Mouse (Mus musculus): ENCODE measurements around the gene Gria4. TPM values are rescaled to one million over a fixed set of nuclear protein-coding genes. Genes with fewer than 3 reads are reported as not detected.
"Not testable (repeated sequence)": the region's sequence is repeated elsewhere in the genome, so short reads cannot be mapped to it uniquely, and the experiment has no call there.

Gene Gria4
- polyA plus RNA-seq (2015; fragmentation: Nextera tagmentation; extraction: Ambion mirVana) = 35.2 and 42.6 TPM in 2 replicates

DNA sequence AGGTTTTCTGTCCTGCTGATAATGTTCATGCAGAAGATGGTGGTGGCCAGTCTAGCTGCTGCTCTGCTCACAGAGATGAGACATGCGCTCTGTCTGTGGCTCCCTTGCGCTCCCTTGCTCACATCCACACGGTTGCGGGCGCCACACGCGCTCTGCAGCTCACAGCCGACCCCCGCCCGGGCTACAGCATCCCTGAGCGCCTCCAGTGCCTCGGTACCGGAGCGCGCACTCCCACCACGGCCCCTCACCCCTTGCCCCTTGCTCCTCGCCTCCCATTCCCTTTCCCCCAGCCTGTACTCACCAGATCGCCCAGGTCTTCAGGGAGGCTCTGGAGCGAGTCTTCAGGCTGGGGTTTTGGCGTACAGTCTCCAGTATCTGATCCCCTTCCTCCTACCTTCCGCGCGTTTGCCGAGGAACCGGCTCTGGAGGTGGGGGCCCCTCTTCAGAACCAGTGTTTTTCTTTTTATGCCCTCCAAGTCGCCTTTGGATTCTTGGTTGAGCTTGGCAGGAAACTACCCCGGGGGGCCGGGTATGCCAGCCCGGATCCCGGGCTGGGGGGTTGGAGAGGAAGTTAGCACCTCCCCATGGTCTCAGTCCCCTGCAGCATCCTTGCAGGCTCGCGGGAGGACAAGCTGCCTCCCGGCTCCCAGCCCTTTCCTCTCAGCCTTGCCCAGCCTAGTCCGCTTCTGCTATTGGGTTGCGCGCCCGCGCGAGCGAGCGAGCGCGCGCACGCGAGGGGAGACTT, at the start of gene Gria4:
Gria4 (minus strand) TSS at position 691 of the 745 bp plus-strand sequence.
- peak; percentile 95 for ATAC-seq

DNA sequence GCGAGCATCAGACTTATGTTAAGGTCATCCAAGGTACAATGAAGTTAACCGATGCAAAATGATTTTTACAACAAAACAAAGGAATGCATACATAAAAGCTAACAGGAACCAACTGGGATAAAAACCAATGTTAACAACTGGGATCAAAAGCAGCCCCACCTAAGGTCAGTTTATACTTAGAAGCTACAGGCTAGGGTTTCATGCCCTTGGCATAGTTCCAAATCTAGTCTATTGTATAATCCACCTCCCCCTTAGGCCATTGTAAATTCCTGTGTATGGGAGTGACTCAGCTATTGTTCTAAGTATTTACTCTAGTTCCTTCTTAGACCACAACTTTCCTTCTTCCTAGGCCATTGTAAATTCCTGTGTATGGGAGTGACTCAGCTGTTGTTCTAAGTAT, 14.9 kb upstream of the Gria4 start:
- H3K27me3 ChIP-seq (replicated peaks; ENCODE audit: control insufficient read depth, insufficient read depth, low read length); H3K27ac ChIP-seq (ENCODE audit: low read depth, low read length); H3K36me3 ChIP-seq (ENCODE audit: control insufficient read depth, insufficient read depth, low read length); ATAC-seq; H3K4me3 ChIP-seq (ENCODE audit: low read length); H3K4me1 ChIP-seq (ENCODE audit: control insufficient read depth, insufficient read depth, low read depth, low read length); H3K9ac ChIP-seq (ENCODE audit: low read depth, low read length); H3K4me2 ChIP-seq (ENCODE audit: low read length); H3K9me3 ChIP-seq (ENCODE audit: control insufficient read depth, low read length): not testable (repeated sequence)
- 91% methylated on average over 2 of the region's 2 CpGs for WGBS

More for the DNA sequence above, at the start of gene Gria4:
- Histone ChIP-seq H3K4me2 (ENCODE audit: low read length) (peak within 1 kb of the TSS; percentile 50), H3K27me3 (replicated peaks; ENCODE audit: control insufficient read depth, insufficient read depth, low read length) (no peaks in the 10 kb centered on the region), H3K9me3 (ENCODE audit: control insufficient read depth, low read length) (no peaks in the 10 kb centered on the region), H3K27ac (ENCODE audit: low read depth, low read length) (peak within 1 kb of the TSS; percentile 94), H3K36me3 (ENCODE audit: control insufficient read depth, insufficient read depth, low read length) (no peaks in the 10 kb centered on the region), H3K4me1 (ENCODE audit: control insufficient read depth, insufficient read depth, low read depth, low read length) (peaks cover 3% of the 10 kb centered on the region), H3K4me3 (ENCODE audit: low read length) (peak within 1 kb of the TSS; percentile 75), H3K9ac (ENCODE audit: low read depth, low read length) (peak within 1 kb of the TSS; percentile 84)
- under 1% methylated on average over 46 of the region's 46 CpGs for WGBS

DNA sequence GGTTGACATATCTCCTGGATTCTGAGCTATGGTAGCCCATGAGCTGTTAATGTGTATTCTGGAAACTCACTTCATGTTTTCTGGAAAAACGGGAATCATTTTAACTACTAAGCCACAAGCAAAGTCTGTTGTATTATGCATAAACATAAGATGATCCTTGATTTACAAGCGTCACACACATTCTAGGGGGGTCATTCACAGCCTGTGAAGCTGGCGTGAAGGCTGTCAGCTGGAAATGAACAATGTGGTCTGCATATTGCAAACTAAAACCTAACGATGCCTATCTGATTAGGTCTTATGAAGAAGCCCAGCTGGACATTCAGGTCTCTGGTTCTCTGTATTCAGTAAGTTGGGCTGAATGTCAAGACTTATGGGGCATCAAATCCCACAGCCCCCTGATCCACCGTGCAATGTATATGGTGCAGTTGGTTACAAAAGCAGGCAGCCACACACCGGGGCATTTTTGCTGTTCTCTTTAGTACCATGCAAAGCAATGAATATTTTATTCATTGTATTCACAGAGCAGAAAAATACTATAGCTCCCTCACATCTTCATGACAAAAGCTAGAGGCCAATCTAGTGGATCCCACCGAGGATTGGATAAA, 7.2 kb upstream of the Gria4 start:
- Histone ChIP-seq H3K4me2 (ENCODE audit: low read length) (no peak overlapping the region), H3K27me3 (replicated peaks; ENCODE audit: control insufficient read depth, insufficient read depth, low read length) (no peaks in the 10 kb centered on the region), H3K36me3 (ENCODE audit: control insufficient read depth, insufficient read depth, low read length) (no peaks in the 10 kb centered on the region), H3K4me1 (ENCODE audit: control insufficient read depth, insufficient read depth, low read depth, low read length) (no peaks in the 10 kb centered on the region), H3K27ac (ENCODE audit: low read depth, low read length) (no peak overlapping the region), H3K4me3 (ENCODE audit: low read length) (no peak overlapping the region), H3K9ac (ENCODE audit: low read depth, low read length) (no peak overlapping the region), H3K9me3 (ENCODE audit: control insufficient read depth, low read length) (no peaks in the 10 kb centered on the region)
- ATAC-seq = no peak
- WGBS = 35% methylated on average over 7 of the region's 7 CpGs

DNA sequence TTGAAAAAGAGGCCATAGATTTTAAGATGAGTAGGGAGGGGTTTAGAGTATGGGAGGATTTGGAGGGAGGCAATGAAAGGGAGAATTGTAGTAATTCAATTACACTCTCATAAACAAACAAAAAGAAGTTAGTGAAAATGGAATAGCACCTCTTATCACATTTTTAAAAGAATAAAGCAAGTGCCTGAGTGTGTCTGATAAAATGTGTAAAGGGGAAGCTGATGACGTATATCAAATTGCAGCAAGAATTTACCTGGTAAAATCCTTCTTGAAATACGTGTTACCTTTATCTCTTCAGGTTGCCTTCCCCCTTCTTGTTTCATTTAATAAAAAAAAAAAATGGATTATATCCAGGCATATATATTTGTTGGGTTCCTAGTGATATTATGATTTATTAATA, 1.4 kb upstream of the Gria4 start:
- 88% methylated on average over 2 of the region's 2 CpGs for WGBS
- no peak overlapping the region for H3K9ac ChIP-seq (ENCODE audit: low read depth, low read length)
- no peak overlapping the region for H3K27ac ChIP-seq (ENCODE audit: low read depth, low read length)
- no peaks in the 10 kb centered on the region for H3K27me3 ChIP-seq (replicated peaks; ENCODE audit: control insufficient read depth, insufficient read depth, low read length)
- no peak overlapping the region for H3K4me2 ChIP-seq (ENCODE audit: low read length)
- H3K36me3 ChIP-seq (ENCODE audit: control insufficient read depth, insufficient read depth, low read length) = no peaks in the 10 kb centered on the region
- ATAC-seq = no peak
- no peak overlapping the region for H3K4me3 ChIP-seq (ENCODE audit: low read length)
- peaks cover 3% of the 10 kb centered on the region for H3K4me1 ChIP-seq (ENCODE audit: control insufficient read depth, insufficient read depth, low read depth, low read length)
- no peaks in the 10 kb centered on the region for H3K9me3 ChIP-seq (ENCODE audit: control insufficient read depth, low read length)

DNA sequence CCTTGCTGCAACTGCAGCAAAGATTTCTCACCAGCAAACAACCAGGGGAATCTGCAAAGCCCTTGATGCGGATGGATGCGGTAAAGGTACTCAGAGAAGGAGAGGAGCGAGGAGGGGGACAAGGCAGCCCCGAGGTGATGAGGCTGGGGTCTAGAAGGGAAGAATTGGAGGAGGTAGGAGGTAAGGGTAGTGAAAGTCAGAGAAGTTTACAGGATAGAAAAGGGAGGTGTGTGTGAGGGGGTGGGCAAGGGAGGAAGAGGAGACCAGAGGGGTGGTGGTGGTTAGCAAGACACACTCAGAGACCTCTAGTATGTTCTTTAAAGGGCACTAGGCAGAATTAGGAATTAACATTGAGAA, 233 bp upstream of the Gria4 start:
- Histone ChIP-seq H3K4me1 (ENCODE audit: control insufficient read depth, insufficient read depth, low read depth, low read length) (peaks cover 3% of the 10 kb centered on the region), H3K36me3 (ENCODE audit: control insufficient read depth, insufficient read depth, low read length) (no peaks in the 10 kb centered on the region), H3K27me3 (replicated peaks; ENCODE audit: control insufficient read depth, insufficient read depth, low read length) (no peaks in the 10 kb centered on the region), H3K9me3 (ENCODE audit: control insufficient read depth, low read length) (no peaks in the 10 kb centered on the region), H3K4me2 (ENCODE audit: low read length) (peak overlapping the region; percentile 50), H3K27ac (ENCODE audit: low read depth, low read length) (peak overlapping the region; percentile 94), H3K9ac (ENCODE audit: low read depth, low read length) (peak overlapping the region; percentile 84), H3K4me3 (ENCODE audit: low read length) (peak overlapping the region; percentile 75)
- 2% methylated on average over 4 of the region's 4 CpGs for WGBS
- no peak for ATAC-seq

DNA sequence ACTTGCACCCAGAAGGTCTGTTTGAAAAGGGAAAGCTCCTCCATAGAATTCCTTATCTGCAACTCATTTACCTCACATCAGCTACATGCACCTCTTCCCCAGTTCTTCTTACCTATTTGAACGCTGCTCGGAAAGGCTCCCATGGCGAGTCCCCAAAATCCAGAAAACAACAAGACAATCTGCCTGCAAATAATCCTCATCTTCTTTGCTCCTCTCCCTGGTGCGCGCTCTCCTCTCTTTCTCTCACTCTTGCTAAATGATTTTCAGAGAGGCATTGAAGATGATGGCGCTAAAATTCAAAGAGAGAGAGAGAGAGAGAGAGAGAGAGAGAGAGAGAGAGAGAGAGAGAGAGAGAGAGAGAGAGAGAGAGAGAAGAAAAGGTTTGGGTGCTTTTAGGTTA, 959 bp downstream of the Gria4 start:
- Histone ChIP-seq H3K27me3 (replicated peaks; ENCODE audit: control insufficient read depth, insufficient read depth, low read length) (no peaks in the 10 kb centered on the region), H3K27ac (ENCODE audit: low read depth, low read length) (peak overlapping the region; percentile 94), H3K9me3 (ENCODE audit: control insufficient read depth, low read length) (no peaks in the 10 kb centered on the region), H3K4me1 (ENCODE audit: control insufficient read depth, insufficient read depth, low read depth, low read length) (peaks cover 3% of the 10 kb centered on the region), H3K4me3 (ENCODE audit: low read length) (peak overlapping the region; percentile 75), H3K9ac (ENCODE audit: low read depth, low read length) (peak overlapping the region; percentile 84), H3K36me3 (ENCODE audit: control insufficient read depth, insufficient read depth, low read length) (no peaks in the 10 kb centered on the region), H3K4me2 (ENCODE audit: low read length) (peak overlapping the region; percentile 50)
- WGBS = 1% methylated on average over 6 of the region's 6 CpGs
- peak; percentile 4; the same call in 1 of the 2 replicates for ATAC-seq

DNA sequence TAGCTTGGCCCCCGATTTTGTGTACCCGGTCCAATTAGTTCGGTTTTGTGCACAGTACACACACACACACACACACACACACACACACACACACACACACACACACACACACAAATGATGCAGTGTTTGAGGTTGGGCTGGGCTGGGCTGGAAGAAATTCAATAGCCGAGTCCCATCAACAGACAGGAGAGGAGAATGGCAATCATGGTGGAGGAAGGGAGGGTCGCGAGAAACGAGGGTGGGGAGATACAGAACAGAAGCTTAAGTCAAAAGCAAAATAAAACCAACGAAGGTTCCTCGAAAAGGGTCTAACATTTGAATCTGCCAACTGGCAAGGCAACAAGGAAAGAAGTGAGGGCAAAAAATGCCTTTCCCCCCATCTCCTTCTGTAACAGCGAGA, 1.6 kb downstream of the Gria4 start:
- no peaks in the 10 kb centered on the region for H3K36me3 ChIP-seq (ENCODE audit: control insufficient read depth, insufficient read depth, low read length)

DNA sequence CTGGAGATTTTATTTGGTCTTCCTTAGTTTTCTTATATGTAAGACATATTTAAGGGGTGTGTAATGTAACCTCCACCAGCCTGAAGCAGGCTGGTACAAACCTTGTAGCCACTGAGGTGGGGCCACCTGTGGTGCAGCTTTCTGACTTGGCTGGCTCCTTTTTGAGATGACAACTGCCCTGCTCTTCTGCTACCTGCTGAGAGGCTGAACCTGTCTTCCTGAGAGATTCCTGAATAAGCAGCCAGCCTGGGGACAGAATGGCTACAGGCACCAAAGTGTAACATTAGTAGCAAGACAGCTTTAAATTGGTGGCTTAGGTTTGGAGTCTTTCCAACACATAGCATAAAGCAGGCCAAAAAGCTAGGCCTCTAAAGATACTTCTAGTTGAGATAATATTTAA, 46.6 kb downstream of the Gria4 start:
- H3K27me3 ChIP-seq (replicated peaks; ENCODE audit: control insufficient read depth, insufficient read depth, low read length); H3K9me3 ChIP-seq (ENCODE audit: control insufficient read depth, low read length); H3K4me2 ChIP-seq (ENCODE audit: low read length); H3K4me1 ChIP-seq (ENCODE audit: control insufficient read depth, insufficient read depth, low read depth, low read length); H3K4me3 ChIP-seq (ENCODE audit: low read length); H3K9ac ChIP-seq (ENCODE audit: low read depth, low read length); H3K27ac ChIP-seq (ENCODE audit: low read depth, low read length); H3K36me3 ChIP-seq (ENCODE audit: control insufficient read depth, insufficient read depth, low read length); ATAC-seq: not testable (repeated sequence)

More for the DNA sequence above, 1.6 kb downstream of the Gria4 start:
- peak overlapping the region; percentile 75 for H3K4me3 ChIP-seq (ENCODE audit: low read length)
- WGBS = 23% methylated on average over 10 of the region's 10 CpGs
- H3K9ac ChIP-seq (ENCODE audit: low read depth, low read length) = peak overlapping the region; percentile 63
- peak overlapping the region; percentile 50 for H3K4me2 ChIP-seq (ENCODE audit: low read length)
- peaks cover 3% of the 10 kb centered on the region for H3K4me1 ChIP-seq (ENCODE audit: control insufficient read depth, insufficient read depth, low read depth, low read length)
- H3K27ac ChIP-seq (ENCODE audit: low read depth, low read length) = peak overlapping the region; percentile 94
- ATAC-seq = no peak
- H3K27me3 ChIP-seq (replicated peaks; ENCODE audit: control insufficient read depth, insufficient read depth, low read length) = no peaks in the 10 kb centered on the region
- H3K9me3 ChIP-seq (ENCODE audit: control insufficient read depth, low read length) = no peaks in the 10 kb centered on the region

DNA sequence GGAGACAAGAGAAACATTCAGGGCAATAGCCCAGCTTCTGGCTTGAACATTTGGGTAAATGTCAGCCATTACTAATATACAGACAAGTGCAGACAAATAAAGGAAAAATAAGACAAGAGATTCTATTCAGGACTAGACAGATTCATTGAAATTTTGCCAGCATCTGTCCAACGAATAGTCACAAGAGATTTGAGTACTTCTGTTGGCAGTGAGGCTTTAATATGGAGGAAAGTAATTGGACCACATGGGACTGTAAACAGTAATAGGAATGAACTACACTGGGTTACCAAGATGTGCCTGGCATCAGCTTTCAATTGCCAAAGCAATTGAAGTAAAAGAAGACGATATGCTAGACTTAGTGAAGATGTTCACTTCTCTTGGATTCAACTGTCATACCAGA, 81.9 kb downstream of the Gria4 start:
- peak; percentile 56; the same call in 1 of the 2 replicates for ATAC-seq
- 58% methylated on average over 2 of the region's 2 CpGs for WGBS
- Histone ChIP-seq H3K4me2 (ENCODE audit: low read length) (no peak overlapping the region), H3K27me3 (replicated peaks; ENCODE audit: control insufficient read depth, insufficient read depth, low read length) (no peaks in the 10 kb centered on the region), H3K4me1 (ENCODE audit: control insufficient read depth, insufficient read depth, low read depth, low read length) (no peaks in the 10 kb centered on the region), H3K9me3 (ENCODE audit: control insufficient read depth, low read length) (no peaks in the 10 kb centered on the region), H3K9ac (ENCODE audit: low read depth, low read length) (no peak overlapping the region), H3K36me3 (ENCODE audit: control insufficient read depth, insufficient read depth, low read length) (no peaks in the 10 kb centered on the region), H3K4me3 (ENCODE audit: low read length) (no peak overlapping the region), H3K27ac (ENCODE audit: low read depth, low read length) (no peak overlapping the region)
